Mouse (Mus musculus) heart, embryonic 15.5 days (tissue): Measurements from ENCODE around the gene Trim38. TPM values are rescaled to one million over a fixed set of nuclear protein-coding genes. Genes with fewer than 3 reads are reported as not detected.
"Not testable (repeated sequence)": the region's sequence is repeated elsewhere in the genome, so short reads cannot be mapped to it uniquely, and the experiment has no call there.

Experiments
- ATAC-seq: fragments of 200-750 bp; cut with Nextera tagmentation; replicated peaks from 2 replicates; pipeline ENCODE4 v1.8.0; 2017; ENCODE audit warnings: low read depth, moderate TSS enrichment; ENCODE audit not compliant: insufficient number of reproducible peaks, insufficient read depth, low FRiP score
- H3K27ac ChIP-seq: fragments of 300-500 bp; sonication (generic); 2 replicates; pipeline ENCODE4 v1.5.1; 2015; ENCODE audit warnings: mild to moderate bottlenecking, inconsistent platforms
- H3K27me3 ChIP-seq: fragments of 300-500 bp; sonication (generic); 2 replicates; pipeline ENCODE4 v1.6.1; 2015; ENCODE audit warnings: inconsistent platforms
- H3K36me3 ChIP-seq: fragments of 300-500 bp; sonication (generic); 2 replicates; pipeline ENCODE4 v1.6.1; 2015; ENCODE audit warnings: mild to moderate bottlenecking, inconsistent platforms
- H3K4me1 ChIP-seq: fragments of 300-500 bp; sonication (generic); replicated peaks from 2 replicates; pipeline ENCODE4 v1.6.1; 2015; ENCODE audit warnings: inconsistent platforms
- H3K4me2 ChIP-seq: fragments of 300-500 bp; sonication (generic); 2 replicates; pipeline ENCODE4 v1.6.1; 2015; ENCODE audit warnings: inconsistent platforms, mild to moderate bottlenecking, moderate library complexity
- H3K4me3 ChIP-seq: fragments of 300-500 bp; sonication (generic); 2 replicates; pipeline ENCODE4 v1.5.1; 2015; ENCODE audit warnings: mild to moderate bottlenecking, inconsistent platforms
- H3K9ac ChIP-seq: fragments of 300-500 bp; sonication (generic); 2 replicates; pipeline ENCODE4 v1.6.1; 2015; ENCODE audit warnings: mild to moderate bottlenecking, inconsistent platforms
- H3K9me3 ChIP-seq: fragments of 300-500 bp; sonication (generic); replicated peaks from 2 replicates; pipeline ENCODE4 v1.6.1; 2016; ENCODE audit warnings: inconsistent platforms
- WGBS: fragments of 180-500 bp; shearing (Covaris S2); methylation state at CpG from one replicate; pipeline ENCODE4 v1.1.7; 2015; ENCODE audit warnings: mixed read lengths; 5-methylcytosine and 5-hydroxymethylcytosine counted together
- polyA plus RNA-seq: library from polyadenylated mRNA; unstranded; fragments of >200 nt; fragmentation: Nextera tagmentation; extraction: Ambion mirVana; gene quantifications from 2 replicates; pipeline ENCODE4 v1.2.1, GENCODE M21; 2015

The Trim38 gene
- not detected in 2 replicates for polyA plus RNA-seq

DNA sequence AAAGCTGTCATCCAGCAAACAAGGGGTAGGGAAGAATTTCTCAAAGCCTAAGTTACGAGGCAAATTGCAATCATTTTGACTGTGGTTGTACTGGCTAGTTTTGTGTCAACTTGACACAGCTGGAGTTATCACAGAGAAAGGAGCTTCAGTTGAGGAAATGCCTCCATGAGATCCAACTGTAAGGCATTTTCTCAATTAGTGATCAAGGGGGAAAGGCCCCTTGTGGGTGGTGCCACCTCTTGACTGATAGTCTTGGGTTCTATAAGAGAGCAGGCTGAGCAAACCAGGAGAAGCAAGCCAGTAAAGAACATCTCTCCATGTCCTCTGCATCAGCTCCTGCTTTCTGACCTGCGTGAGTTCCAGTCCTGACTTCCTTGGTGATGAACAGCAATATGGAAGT, at the start of gene Trim38:
Trim38 (plus strand) TSS at position 301 of the 400 bp plus-strand sequence.
- not testable (repeated sequence) for H3K27ac ChIP-seq, H3K9ac ChIP-seq, H3K27me3 ChIP-seq, H3K9me3 ChIP-seq, H3K4me3 ChIP-seq, H3K4me1 ChIP-seq, H3K4me2 ChIP-seq, ATAC-seq, H3K36me3 ChIP-seq
- 87% methylated on average over 2 of the region's 2 CpGs for WGBS

DNA sequence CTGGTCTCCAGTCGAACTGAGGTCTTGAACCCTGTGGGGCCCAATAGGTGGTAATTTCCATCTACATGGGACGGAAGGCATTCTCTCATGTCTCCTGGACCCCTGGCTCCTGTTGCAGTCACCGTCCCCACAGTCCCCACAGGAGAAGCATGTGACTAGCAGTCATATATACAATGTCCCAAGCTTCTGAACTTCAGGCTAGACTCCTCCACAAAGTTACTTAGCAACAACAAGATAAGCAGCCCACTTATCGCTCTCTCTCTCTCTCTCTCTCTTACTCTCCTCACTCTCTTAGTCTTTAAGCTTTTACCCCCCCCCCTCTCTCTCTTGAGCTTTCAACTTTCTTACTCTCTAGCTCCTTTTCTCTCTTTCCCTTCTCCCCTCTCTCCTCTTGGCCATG, 45.5 kb upstream of the Trim38 start:
- no peaks in the 10 kb centered on the region for H3K36me3 ChIP-seq
- no peak overlapping the region for H3K4me2 ChIP-seq
- no peak overlapping the region for H3K4me3 ChIP-seq
- H3K27ac ChIP-seq = no peak overlapping the region
- ATAC-seq = no peak
- H3K9me3 ChIP-seq = no peaks in the 10 kb centered on the region
- peaks cover 2% of the 10 kb centered on the region; the same call in 1 of the 2 replicates for H3K4me1 ChIP-seq
- no peaks in the 10 kb centered on the region for H3K27me3 ChIP-seq
- H3K9ac ChIP-seq = no peak overlapping the region
- WGBS = 50% methylated on average over 4 of the region's 4 CpGs

DNA sequence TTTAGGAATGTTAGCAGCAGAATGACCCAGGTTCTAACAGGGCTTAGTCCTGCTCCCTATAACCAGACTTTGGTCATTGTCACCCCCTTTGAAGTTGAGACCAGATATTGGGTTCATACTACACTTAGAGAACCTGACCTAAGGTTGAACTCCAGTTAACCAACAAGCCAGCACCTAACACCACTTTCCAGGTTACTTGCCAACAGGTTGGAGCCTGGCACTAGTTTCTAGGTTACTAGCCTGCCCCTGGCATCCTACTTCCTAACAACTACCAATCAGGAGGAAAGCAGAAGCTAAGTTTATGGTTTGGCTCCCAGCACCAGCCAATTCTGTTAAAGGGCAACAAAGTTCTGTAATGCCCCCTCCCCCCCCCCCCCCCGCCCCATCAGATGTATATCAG, 44.5 kb upstream of the Trim38 start:
- 80% methylated on average over 1 of the region's 1 CpGs for WGBS
- H3K4me2 ChIP-seq = no peak overlapping the region
- no peaks in the 10 kb centered on the region for H3K27me3 ChIP-seq
- no peaks in the 10 kb centered on the region for H3K9me3 ChIP-seq
- no peak overlapping the region for H3K27ac ChIP-seq
- ATAC-seq = no peak
- no peaks in the 10 kb centered on the region for H3K36me3 ChIP-seq
- H3K4me1 ChIP-seq = peaks cover 2% of the 10 kb centered on the region; the same call in 1 of the 2 replicates
- no peak overlapping the region for H3K4me3 ChIP-seq
- H3K9ac ChIP-seq = no peak overlapping the region

DNA sequence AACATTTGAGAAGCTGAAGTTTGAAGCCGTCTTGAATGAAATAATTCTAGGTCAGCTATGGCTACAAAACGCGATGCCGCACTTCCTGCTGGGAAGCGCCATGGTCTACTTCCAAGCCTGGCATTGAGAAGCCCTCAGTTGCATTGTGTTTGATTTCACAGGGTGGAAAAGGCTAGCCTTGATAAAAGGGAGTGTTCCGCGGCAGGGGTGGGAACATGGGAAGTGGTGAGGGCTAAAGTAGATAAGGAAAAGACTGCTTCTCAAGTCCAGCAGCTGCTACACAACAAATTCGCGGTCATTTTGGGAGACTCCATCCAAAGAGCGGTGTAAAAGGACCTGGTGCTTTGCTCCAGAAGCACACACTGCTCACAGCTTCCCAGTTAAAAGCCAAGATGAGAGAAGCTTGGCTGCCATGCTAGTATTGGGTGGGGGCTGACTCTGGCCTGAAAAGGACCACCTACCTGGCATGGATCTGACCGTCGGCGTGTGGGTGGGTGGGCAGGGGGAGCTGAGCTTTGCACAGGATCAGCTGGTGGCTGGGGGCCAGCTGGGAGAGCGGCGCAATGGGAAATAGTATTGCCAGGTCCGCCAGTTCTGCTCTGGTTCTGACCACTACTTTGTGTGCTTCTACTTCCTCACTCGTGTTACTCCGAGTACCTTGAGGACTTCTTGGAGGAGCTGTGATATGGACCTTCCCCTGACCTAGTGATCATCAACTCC, 41.1 kb upstream of the Trim38 start:
- 0 out of 2 replicates have a peak overlapping the region, but pooled peaks have one; percentile 1 for H3K27ac ChIP-seq
- H3K9me3 ChIP-seq = no peaks in the 10 kb centered on the region

DNA sequence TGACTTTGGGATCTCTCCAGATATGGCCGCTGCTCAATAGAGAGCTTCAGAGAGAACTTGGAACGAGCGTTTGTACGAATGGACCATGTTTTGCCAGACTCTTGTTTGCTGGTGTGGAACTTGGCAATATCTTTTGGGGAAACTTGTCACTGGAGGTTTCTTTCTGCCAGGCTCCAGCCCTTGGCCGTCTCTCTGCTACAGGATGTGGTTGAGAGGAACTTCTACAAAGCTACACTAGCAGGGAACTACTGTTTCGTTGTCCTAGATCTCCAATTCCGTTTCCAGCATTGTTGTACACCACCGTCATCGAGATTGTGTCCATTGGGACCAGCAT, 40.6 kb upstream of the Trim38 start:
- H3K4me2 ChIP-seq = no peak overlapping the region
- H3K36me3 ChIP-seq = no peaks in the 10 kb centered on the region
- H3K27me3 ChIP-seq = no peaks in the 10 kb centered on the region
- no peak overlapping the region for H3K4me3 ChIP-seq
- peaks cover 7% of the 10 kb centered on the region for H3K4me1 ChIP-seq
- H3K9me3 ChIP-seq = no peaks in the 10 kb centered on the region
- H3K27ac ChIP-seq = 0 out of 2 replicates have a peak overlapping the region, but pooled peaks have one; percentile 1
- WGBS = 82% methylated on average over 9 of the region's 9 CpGs
- H3K9ac ChIP-seq = no peak overlapping the region
- no peak for ATAC-seq

More for the DNA sequence above, 41.1 kb upstream of the Trim38 start:
- no peak overlapping the region for H3K4me2 ChIP-seq
- H3K9ac ChIP-seq = no peak overlapping the region
- 70% methylated on average over 18 of the region's 18 CpGs for WGBS
- no peaks in the 10 kb centered on the region for H3K27me3 ChIP-seq
- ATAC-seq = no peak
- no peak overlapping the region for H3K4me3 ChIP-seq
- H3K36me3 ChIP-seq = no peaks in the 10 kb centered on the region
- H3K4me1 ChIP-seq = peaks cover 9% of the 10 kb centered on the region

DNA sequence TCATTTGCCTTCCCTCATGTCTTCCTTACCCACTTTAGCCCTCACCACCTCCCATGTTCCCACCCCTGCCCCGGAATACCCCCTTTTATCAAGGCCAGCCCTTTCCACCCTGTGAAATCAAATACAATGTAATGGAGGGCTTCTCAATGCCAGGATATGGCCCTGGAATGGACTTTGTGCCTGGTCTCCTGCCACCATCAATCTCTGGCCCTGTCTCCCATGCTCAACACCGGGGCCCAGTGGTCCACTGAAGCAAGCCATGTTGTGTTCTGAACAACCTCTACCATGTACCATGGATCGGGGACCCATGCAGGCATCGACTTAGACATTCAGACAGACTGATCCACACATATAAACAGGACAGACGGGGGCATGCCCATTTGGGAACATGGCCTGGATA, 40.0 kb upstream of the Trim38 start:
- Histone ChIP-seq H3K27ac (no peak overlapping the region), H3K27me3 (no peaks in the 10 kb centered on the region), H3K4me3 (no peak overlapping the region), H3K36me3 (no peaks in the 10 kb centered on the region), H3K9ac (no peak overlapping the region), H3K9me3 (no peaks in the 10 kb centered on the region), H3K4me2 (no peak overlapping the region), H3K4me1 (peaks cover 6% of the 10 kb centered on the region)
- 92% methylated on average over 5 of the region's 5 CpGs for whole genome bisulfite sequencing
- ATAC-seq = no peak

DNA sequence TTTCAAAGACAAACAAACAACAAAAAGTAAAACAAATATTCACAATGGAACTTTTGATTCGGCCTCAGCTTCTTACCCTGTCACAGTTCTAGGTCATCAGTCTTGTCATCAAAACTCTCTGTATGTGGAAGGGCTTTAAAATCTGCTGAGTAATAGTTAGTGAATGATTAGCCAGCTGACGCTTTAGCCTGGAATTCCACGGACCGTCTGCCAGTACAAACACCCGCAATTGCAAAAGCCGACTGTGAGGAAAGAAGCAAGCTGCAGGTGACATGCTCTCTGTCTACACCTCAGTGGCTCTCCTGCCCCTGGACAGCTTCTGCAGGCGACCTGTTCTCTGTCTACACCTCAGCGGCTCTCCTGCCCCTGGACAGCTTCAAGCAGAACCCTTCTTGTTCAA, 39.2 kb upstream of the Trim38 start:
- no peak for ATAC-seq
- Histone ChIP-seq H3K9ac (no peak overlapping the region), H3K4me2 (no peak overlapping the region), H3K27ac (no peak overlapping the region), H3K36me3 (no peaks in the 10 kb centered on the region), H3K27me3 (no peaks in the 10 kb centered on the region), H3K4me3 (no peak overlapping the region), H3K4me1 (peaks cover 6% of the 10 kb centered on the region), H3K9me3 (no peaks in the 10 kb centered on the region)
- WGBS = 13% methylated on average over 8 of the region's 8 CpGs

DNA sequence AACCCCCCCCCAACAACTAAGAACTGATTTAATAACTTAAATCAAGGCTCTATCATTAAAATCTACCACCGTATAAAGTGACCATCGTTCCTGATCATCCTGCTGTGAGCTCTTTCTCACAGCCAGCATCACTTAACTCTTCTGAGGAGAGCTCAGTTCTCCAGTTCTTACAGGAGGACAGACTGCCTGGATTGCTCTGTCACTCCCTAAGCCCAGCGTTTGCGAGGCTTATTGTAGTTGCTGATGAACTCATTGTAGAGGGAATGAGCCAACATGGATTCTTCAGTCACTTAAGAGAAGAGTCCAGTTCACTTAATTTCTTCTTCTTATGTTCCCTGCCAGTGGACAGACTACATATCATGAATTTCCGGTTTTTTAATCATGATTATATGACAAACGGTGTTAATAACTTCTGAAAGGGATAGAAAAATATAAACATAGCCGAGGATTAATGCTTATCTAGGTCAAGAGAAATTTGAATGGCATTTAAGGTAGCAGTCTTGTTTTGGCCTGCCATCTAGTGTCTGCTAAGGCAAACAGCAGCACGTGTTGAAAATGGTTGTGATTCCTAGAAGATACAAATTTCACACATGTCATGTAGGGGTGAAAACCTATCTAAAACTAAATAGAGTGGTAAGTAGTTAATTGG, 37.4 kb upstream of the Trim38 start:
- H3K36me3 ChIP-seq = no peaks in the 10 kb centered on the region
- H3K4me3 ChIP-seq = no peak overlapping the region
- ATAC-seq = no peak
- H3K9ac ChIP-seq = no peak overlapping the region
- H3K27me3 ChIP-seq = no peaks in the 10 kb centered on the region
- no peaks in the 10 kb centered on the region for H3K9me3 ChIP-seq
- WGBS = 22% methylated on average over 8 of the region's 8 CpGs
- H3K4me2 ChIP-seq = no peak overlapping the region
- peaks cover 6% of the 10 kb centered on the region for H3K4me1 ChIP-seq
- no peak overlapping the region for H3K27ac ChIP-seq

DNA sequence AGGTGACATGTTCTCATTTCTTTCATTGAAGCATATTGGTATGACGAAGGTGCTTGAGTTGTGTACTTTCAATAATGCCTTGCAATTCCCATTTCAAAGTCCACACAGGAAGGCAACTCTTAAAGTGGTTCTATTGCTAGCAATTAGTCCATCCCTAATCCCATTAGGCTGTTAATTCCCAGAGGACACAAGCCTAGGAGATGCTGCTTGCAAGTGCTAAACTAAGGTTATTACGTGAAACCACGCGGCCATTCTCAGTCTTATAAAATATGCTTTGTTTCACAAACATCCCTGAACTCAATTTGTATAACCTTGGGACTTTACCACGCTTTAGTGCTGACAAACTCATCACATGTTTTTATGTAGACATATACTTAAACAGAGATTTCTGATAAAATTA, 32.6 kb upstream of the Trim38 start:
- ATAC-seq = no peak
- H3K27me3 ChIP-seq = no peaks in the 10 kb centered on the region
- no peak overlapping the region for H3K4me3 ChIP-seq
- 86% methylated on average over 5 of the region's 5 CpGs for WGBS
- no peak overlapping the region for H3K9ac ChIP-seq
- no peak overlapping the region for H3K27ac ChIP-seq
- no peaks in the 10 kb centered on the region for H3K36me3 ChIP-seq
- no peak overlapping the region for H3K4me2 ChIP-seq
- H3K9me3 ChIP-seq = no peaks in the 10 kb centered on the region
- peaks cover 20% of the 10 kb centered on the region for H3K4me1 ChIP-seq

DNA sequence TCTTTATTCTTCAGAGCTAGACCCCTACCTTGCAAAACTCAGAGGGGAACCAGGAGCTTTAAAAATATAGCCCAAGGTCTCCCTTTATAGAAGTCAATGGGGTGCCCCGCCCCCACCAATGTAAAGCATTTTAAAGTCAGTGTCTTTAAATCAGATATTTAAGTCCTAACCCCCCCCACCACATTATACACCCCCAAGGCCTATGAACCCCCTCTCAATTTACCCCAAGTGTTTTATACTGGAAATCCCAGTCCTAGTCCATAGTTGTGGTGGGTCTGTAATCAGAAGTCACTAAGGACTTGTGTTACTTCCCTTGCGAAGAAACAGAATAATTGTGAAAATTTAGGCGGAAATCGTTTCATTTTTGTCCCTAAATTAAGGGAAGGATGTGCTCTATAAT, 31.7 kb upstream of the Trim38 start:
- Histone ChIP-seq H3K4me2 (peak overlapping the region; percentile 97), H3K4me3 (peak overlapping the region; percentile 74), H3K27me3 (no peaks in the 10 kb centered on the region), H3K9me3 (no peaks in the 10 kb centered on the region), H3K27ac (peak overlapping the region; percentile 99), H3K36me3 (no peaks in the 10 kb centered on the region), H3K9ac (peak overlapping the region; percentile 92; the same call in 1 of the 2 replicates), H3K4me1 (peaks cover 19% of the 10 kb centered on the region)
- WGBS = 23% methylated on average over 4 of the region's 4 CpGs
- no peak for ATAC-seq

DNA sequence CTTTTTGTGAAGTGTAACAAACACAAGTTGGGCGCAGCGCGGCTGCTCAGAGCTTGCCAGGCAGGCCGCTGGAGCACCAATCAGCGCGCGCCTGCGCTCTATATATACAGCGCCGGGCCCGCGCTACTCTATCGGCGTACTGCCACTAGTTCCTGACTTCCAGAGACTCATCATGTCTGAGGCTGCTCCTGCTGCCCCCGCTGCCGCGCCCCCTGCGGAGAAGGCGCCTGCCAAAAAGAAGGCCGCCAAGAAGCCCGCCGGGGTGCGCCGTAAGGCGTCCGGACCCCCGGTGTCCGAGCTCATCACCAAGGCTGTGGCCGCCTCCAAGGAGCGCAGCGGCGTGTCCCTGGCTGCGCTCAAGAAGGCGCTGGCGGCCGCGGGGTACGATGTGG, 31.0 kb upstream of the Trim38 start, which contains the start of gene Hist1h1c:
Hist1h1c (plus strand) TSS at position 132 of the 392 bp plus-strand sequence.
- Histone ChIP-seq H3K4me1 (peaks cover 19% of the 10 kb centered on the region), H3K4me3 (peak within 1 kb of the TSS; percentile 74), H3K27me3 (no peaks in the 10 kb centered on the region), H3K9me3 (no peaks in the 10 kb centered on the region), H3K4me2 (peak within 1 kb of the TSS; percentile 97), H3K27ac (peak within 1 kb of the TSS; percentile 99), H3K36me3 (no peaks in the 10 kb centered on the region), H3K9ac (peak within 1 kb of the TSS; percentile 92)
- peak; percentile 91 for ATAC-seq
- WGBS = under 1% methylated on average over 38 of the region's 38 CpGs
